Mouse (Mus musculus): Measurements from ENCODE around the gene Mdfic.

Gene Mdfic

GRCm38 (mm10) chr6:15792680-15793601, 72.5 kb downstream of the Mdfic start:
- no peak for DNase-seq (ENCODE audit: low spot score in 2 of 2)

DNA sequence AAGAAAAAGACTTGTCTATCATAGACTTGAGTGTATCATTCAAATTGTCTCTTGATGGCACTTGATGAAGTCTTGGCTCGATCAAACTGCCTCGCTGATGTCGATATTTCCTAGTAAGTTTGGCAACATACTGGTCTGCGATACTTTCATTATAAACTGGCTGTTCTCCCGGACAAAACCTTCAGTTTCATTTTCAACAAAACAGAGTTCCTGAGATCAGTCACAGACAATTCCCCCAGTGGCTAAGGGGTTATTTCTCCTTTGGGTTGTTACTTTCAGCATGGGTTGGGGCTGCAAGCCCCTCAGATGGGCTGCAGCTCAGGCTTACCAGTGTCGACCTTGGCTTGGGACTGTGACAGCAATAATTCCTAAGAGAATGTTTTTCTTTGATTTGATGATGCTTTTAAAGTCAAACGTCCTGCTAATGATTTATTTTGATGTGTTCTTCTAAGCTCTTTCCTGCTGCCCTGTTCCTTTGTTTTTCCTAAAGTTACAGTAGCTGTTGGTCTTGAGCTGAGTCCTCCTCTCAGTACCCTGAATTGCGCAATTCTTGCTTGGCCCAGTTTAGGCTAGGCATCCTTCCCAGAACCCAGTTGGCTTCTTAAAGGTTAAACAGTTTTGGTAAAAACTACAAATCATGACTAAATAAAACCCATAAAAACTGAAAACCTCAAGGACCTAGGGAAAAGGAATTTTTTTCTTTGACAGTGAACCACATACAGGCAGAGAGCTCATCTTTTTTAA, 73.3 kb downstream of the Mdfic start:
- peak; percentile 26 to 77 for DNase-seq (ENCODE audit: low spot score in 2 of 2)

DNA sequence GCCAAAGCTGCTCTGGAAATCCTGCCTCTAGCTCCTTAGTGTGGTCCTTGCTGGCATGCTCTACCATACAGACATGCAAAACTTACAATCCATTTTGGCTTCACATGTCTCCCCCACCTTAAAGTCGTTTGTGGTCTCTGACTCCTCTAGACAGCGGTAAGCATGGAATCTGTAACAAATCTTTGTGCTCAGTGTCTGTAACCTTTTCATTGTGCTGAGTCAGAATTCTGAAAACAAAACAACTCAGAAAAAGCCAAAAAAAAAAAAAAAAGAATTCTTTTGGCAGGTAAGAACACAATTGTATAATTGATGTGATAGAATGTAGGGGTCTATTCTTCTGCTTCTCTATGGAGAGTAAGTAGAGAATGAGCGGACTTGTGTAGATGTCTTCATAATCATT, 74.3 kb downstream of the Mdfic start:
- DNase-seq (ENCODE audit: low spot score in 2 of 2): no peak

DNA sequence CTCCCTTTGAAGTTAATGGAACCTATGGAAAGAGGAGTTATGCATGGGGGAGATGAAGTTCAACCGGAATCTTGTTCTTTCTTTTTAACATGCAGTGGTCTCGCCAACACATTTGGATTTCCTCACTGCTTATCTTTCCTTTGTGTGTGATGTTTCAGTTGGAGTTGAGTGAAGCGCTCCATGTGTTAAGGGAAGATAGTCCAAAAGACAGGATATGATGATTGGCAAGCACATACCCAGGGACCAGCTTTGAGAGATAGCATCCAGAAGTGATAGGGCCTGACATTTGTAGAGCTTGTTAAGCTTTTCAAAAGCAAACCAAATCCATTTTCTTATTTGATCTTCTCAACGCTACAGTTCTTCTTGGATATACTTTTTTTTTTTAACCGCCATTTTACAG, 86.9 kb downstream of the Mdfic start:
- DNase-seq (ENCODE audit: low spot score in 2 of 2): no peak

DNA sequence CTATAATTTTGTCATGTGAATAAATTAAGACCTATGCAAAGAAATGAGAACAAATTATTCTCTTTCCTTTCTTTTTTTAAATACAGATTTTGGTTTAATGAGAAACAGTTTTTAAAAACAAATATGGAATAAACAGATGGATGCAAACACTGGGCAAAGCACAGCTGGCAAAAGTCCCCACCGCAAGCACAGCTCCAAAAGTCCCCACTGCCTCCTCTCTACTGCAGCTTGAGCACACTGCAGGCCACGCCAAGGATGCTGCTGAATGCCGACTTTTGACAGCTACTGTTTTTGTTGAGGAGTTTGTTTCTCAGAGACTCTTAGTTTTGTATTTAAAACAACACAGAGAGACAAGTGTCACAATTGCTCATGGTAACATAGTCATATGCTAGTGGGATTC, 104.8 kb downstream of the Mdfic start:
- no peak for DNase-seq (ENCODE audit: low spot score in 2 of 2)

DNA sequence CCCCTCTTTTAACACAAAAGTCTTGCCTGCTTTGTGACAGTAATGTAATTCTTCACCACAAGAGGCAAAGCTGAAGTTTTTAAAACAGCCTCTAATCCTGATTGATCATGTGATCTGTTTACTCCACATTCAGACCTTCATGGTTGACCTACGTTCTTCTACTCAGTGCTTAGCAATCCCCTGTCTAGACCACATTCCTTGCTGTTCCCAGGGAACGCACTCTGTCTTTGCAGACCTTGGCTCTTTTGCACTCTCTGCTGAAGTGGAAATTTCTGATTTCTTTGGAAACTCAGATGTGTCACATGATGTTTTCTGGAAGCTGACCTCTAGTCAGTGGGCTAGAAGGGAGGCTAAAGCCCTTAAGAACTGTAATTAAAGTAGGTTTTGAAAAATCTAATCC, 109.4 kb downstream of the Mdfic start:
- no peak for DNase-seq (ENCODE audit: low spot score in 2 of 2)

GRCm38 (mm10) chr6:15830651-15831050, 110.2 kb downstream of the Mdfic start:
- DNase-seq (ENCODE audit: low spot score in 2 of 2): no peak

- DNase-seq (ENCODE audit: low spot score in 2 of 2): no peak
These were observed 117.2 kb downstream of the Mdfic start for GRCm38 (mm10) chr6:15837695-15838094.

DNA sequence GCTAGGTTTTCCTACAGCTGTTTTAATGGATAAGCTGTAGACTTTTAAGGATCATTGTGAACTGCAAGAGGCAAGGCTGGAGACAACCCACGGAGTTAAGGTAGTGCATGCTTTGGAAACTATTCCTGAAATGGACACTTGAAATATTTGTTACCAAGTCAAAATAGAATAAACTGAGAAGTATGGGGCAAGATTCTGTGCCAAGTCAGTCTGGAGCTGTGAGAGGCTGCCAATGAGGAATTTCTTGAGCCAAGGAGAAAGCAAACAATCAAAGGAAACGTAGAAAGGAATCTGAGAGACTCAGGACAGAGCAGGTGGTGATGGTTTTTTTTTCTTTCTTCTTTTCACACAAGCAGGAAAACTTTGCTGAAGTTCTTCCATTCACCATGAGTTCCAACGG, 119.4 kb downstream of the Mdfic start:
- no peak for DNase-seq (ENCODE audit: low spot score in 2 of 2)

GRCm38 (mm10) chr6:15840429-15840828, 120.0 kb downstream of the Mdfic start:
- no peak for DNase-seq (ENCODE audit: low spot score in 2 of 2)

GRCm38 (mm10) chr6:15841476-15842209, 121.2 kb downstream of the Mdfic start:
- DNase-seq (ENCODE audit: low spot score in 2 of 2): no peak

DNA sequence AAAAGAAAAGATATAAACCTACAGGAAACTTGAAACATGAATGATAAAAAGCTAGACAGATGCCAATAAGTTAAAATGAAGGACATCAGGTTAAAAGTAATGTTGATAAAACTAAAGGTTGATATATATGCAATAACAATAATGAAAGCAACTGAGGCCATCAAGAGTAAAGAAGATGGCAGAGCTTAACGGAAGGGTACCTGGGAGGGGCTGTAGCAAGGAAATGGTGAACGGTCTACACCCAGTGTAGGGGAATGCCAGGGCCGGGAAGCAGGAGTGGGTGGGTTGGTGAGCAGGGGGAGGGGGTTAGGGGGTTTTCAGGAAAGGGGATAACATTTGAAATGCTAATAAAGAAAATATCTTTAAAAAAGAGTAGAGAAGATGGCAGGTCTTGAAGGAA, 122.8 kb downstream of the Mdfic start:
- DNase-seq (ENCODE audit: low spot score in 2 of 2): no peak

GRCm38 (mm10) chr6:15845711-15846342, 125.4 kb downstream of the Mdfic start:
- DNase-seq (ENCODE audit: low spot score in 2 of 2): no peak
